Mouse (Mus musculus) megakaryocyte, embryonic 14.5 days (primary cell): ENCODE measurements around the gene Wnt9a. TPM values are rescaled to one million over a fixed set of nuclear protein-coding genes. Genes with fewer than 3 reads are reported as not detected.

ENCODE experiments used
- H3K27me3 ChIP-seq: replicated peaks from 2 replicates; pipeline ENCODE3; 2012; ENCODE audit warnings: inconsistent platforms
- H3K36me3 ChIP-seq: replicated peaks from 2 replicates; pipeline ENCODE3; 2012; ENCODE audit warnings: low read length, inconsistent platforms, mixed read lengths
- H3K4me1 ChIP-seq: 2 replicates; pipeline ENCODE4 v1.6.1; 2012; ENCODE audit warnings: inconsistent platforms
- H3K4me3 ChIP-seq: replicated peaks from 2 replicates; pipeline ENCODE3; 2012; ENCODE audit warnings: moderate library complexity, mild to moderate bottlenecking, inconsistent platforms
- H3K9me3 ChIP-seq: 2 replicates; pipeline ENCODE4 v1.6.1; 2012; ENCODE audit warnings: inconsistent platforms
- FLI1 ChIP-seq: IDR thresholded peaks from 2 replicates; pipeline ENCODE4 v1.6.1; 2012; ENCODE audit warnings: low read length, inconsistent platforms, mixed read lengths
- GATA1 ChIP-seq: IDR thresholded peaks from 3 replicates; pipeline ENCODE4 v1.6.1; 2012; ENCODE audit warnings: mixed read lengths, low read length, inconsistent platforms, borderline replicate concordance
- polyA plus RNA-seq: library from polyadenylated mRNA; stranded (reverse); fragments of >175 nt; gene quantifications from 2 replicates; pipeline ENCODE4 v1.2.3, GENCODE M21; 2012; ENCODE audit warnings: low replicate concordance; ENCODE audit not compliant: insufficient read depth

Gene Wnt9a
- polyA plus RNA-seq, 1 experiment = not detected

DNA sequence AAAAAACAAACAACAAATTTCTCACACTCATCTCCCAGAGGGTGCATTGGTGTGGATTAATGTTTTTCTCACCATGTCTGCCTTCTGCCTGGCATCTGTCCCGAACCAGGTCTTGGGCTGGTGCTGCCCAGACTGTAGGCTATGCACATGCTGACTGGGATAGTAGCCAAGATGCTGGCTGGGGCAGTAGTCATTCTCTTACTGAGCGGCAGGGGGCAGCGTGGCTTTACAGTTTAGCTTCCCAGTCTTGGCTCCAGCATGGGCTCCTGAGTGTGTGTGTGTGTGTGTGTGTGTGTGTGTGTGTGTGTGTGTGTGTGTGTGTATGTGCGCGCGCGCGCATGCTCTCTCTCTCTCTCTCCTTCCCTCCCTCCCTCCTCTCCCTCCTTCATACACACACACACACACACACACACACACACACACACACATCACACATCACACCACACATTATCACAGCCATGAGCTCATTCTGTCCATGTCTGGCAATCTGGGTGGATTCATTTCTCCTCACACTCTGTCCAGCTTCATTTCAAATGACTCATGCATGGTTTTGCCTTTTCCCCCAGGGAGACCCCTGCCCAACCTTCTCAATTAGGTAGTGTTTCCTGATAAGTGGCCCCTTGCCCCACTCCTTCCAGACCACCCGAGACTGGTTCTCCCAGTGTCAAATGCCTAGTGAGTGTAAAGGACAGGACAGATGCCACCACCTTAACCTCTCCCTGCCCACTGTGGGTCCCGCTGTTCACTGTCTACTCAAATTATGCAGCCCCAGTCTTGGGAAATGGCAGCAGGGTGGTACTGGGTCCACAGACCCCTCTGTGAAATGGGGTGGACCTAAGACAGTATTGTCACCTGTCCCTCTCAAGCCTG, 3.8 kb upstream of the Wnt9a start:
- Histone ChIP-seq H3K27me3 (peaks cover 85% of the 10 kb centered on the region), H3K9me3 (no peaks in the 10 kb centered on the region), H3K36me3 (no peaks in the 10 kb centered on the region), H3K4me1 (peaks cover 15% of the 10 kb centered on the region), H3K4me3 (no peak overlapping the region)
- TF ChIP-seq GATA1 (no peak), FLI1 (no peak)

- Histone ChIP-seq H3K9me3 (no peaks in the 10 kb centered on the region), H3K27me3 (peaks cover 87% of the 10 kb centered on the region), H3K4me3 (no peak overlapping the region), H3K4me1 (peaks cover 16% of the 10 kb centered on the region), H3K36me3 (no peaks in the 10 kb centered on the region)
- TF ChIP-seq FLI1 (no peak), GATA1 (no peak)
Measured at GRCm38 (mm10) chr11:59305008-59305820, 1.5 kb upstream of the Wnt9a start.

- Histone ChIP-seq H3K27me3 (peaks cover 87% of the 10 kb centered on the region), H3K4me1 (peaks cover 16% of the 10 kb centered on the region), H3K36me3 (no peaks in the 10 kb centered on the region), H3K4me3 (no peak overlapping the region), H3K9me3 (no peaks in the 10 kb centered on the region)
- TF ChIP-seq GATA1 (no peak), FLI1 (no peak)
Measured at GRCm38 (mm10) chr11:59305821-59306215, 910 bp upstream of the Wnt9a start.

DNA sequence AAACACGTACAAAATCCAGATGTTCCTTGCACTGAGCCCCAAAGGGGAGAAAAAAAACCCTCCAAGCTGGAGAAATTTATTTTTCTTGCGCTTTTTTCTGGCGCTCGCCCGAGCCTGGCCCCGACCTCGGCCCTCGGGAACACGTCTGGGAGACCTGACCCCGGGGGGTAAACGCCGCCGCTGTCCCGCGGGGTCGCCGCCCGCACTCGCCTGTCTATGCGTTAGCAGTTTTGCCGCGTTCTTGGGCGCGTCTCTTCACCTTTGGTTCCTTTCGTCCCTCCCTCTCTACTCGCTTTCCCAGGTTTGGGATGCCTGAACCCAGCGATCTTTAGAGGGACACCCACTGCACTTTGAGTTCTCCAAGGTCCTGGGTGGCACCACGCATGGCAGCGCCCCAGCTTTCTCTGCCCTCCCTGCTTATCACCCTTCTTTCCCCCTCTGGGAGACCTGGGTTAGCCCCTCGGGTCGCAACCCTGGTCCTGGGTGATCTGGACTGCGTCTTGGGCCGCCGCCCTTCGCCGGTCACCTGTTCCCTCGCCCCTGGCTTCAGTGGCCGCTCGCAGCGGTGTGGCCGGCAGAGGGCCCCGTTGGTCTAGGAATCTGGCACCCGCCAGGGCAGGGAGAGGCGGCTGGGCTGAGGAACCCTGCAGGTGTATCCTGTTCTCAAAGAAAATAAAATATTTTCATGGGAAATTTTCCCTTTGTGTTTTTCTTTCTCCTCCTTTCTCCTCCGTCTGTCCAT, 865 bp downstream of the Wnt9a start:
- TF ChIP-seq FLI1 (no peak), GATA1 (no peak)
- no peaks in the 10 kb centered on the region for H3K9me3 ChIP-seq
- peaks cover 16% of the 10 kb centered on the region for H3K4me1 ChIP-seq
- H3K36me3 ChIP-seq = no peaks in the 10 kb centered on the region
- peak overlapping the region; percentile 71 for H3K4me3 ChIP-seq
- H3K27me3 ChIP-seq = peaks cover 97% of the 10 kb centered on the region

- TF ChIP-seq FLI1 = no peak
- no peak for TF ChIP-seq GATA1
Measured at GRCm38 (mm10) chr11:59308164-59308542, 1.4 kb downstream of the Wnt9a start.

DNA sequence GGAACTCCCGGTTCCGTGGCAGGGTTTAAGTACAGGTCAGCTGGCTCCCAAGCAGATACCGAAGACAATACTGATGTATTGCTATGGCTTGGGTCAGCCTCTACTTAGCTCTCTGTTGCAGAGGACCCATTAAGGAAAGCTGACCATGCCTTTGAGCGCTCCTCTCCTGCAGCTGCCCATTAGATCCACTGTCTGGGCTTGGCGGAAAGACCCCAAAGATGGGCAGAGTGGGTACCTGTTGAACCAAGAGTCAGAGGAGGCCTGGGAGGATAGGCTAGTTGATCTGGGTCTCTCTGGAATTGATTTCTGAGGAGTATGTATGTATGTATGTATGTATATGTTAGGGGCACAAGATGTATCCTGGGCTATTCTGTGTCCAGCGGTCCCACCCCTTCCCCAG, 1.9 kb downstream of the Wnt9a start:
- H3K36me3 ChIP-seq = no peaks in the 10 kb centered on the region
- no peak overlapping the region for H3K4me3 ChIP-seq
- no peaks in the 10 kb centered on the region for H3K9me3 ChIP-seq
- H3K27me3 ChIP-seq = peaks cover 100% of the 10 kb centered on the region
- TF ChIP-seq GATA1 = no peak
- TF ChIP-seq FLI1 = no peak
- H3K4me1 ChIP-seq = peaks cover 16% of the 10 kb centered on the region

More at GRCm38 (mm10) chr11:59308164-59308542, 1.4 kb downstream of the Wnt9a start:
- H3K36me3 ChIP-seq = no peaks in the 10 kb centered on the region
- peaks cover 16% of the 10 kb centered on the region for H3K4me1 ChIP-seq
- H3K4me3 ChIP-seq = peak overlapping the region; percentile 4
- peaks cover 100% of the 10 kb centered on the region for H3K27me3 ChIP-seq
- no peaks in the 10 kb centered on the region for H3K9me3 ChIP-seq

- H3K9me3 ChIP-seq = no peaks in the 10 kb centered on the region
- peaks cover 16% of the 10 kb centered on the region for H3K4me1 ChIP-seq
- TF ChIP-seq GATA1 = no peak
- no peaks in the 10 kb centered on the region for H3K36me3 ChIP-seq
- no peak overlapping the region for H3K4me3 ChIP-seq
- H3K27me3 ChIP-seq = peaks cover 100% of the 10 kb centered on the region
Measured at GRCm38 (mm10) chr11:59309106-59309805, 2.5 kb downstream of the Wnt9a start.

DNA sequence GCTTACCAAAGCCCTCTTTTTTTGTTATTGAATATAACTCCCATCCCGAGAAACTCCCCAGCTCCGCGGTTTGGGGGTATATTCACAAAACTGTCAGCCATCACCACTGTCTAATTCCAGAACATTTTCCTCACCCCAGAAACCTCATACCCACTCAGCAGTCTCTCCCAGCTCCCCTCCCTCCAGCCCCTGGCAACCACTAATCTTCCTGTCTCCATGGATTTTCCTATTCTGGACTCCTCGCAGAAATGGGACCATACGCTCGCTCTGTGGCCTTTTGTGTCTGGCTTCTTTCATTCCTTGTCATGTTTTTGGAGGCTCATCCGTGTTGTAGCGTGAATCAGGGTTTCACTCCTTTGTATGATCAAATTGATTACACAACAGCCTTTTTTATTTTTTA, 3.2 kb downstream of the Wnt9a start:
- TF ChIP-seq GATA1 (no peak), FLI1 (no peak)
- Histone ChIP-seq H3K4me3 (no peak overlapping the region), H3K9me3 (no peaks in the 10 kb centered on the region), H3K36me3 (no peaks in the 10 kb centered on the region), H3K27me3 (peaks cover 100% of the 10 kb centered on the region), H3K4me1 (peaks cover 16% of the 10 kb centered on the region)

DNA sequence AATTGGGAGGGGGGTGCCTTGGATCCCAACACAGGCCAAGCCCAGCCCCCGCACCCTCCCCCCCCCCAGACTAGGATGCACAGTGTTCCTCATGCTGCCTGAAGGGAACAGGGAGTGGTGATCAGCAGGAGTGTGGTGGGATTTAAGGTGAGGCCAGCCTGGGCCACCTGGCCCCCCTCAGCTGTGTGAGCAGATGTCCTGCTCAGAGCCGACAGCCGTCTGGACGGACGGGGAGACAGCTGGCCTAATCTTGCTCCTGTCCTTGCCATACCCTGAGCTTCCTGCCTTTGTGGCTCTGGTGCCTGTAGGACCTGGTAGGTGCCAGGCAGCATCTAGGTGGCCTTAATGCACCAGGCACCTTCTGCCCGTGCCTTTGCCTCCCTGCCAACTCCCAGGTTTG, 5.3 kb downstream of the Wnt9a start:
- no peak overlapping the region for H3K4me3 ChIP-seq
- TF ChIP-seq FLI1 = no peak
- no peak for TF ChIP-seq GATA1
- H3K9me3 ChIP-seq = no peaks in the 10 kb centered on the region
- no peaks in the 10 kb centered on the region for H3K36me3 ChIP-seq
- peaks cover 100% of the 10 kb centered on the region for H3K27me3 ChIP-seq
- H3K4me1 ChIP-seq = peaks cover 12% of the 10 kb centered on the region
